Mouse (Mus musculus) brain, embryonic 14.5 days (tissue): Measurements from ENCODE around the gene Zfp74. TPM values are rescaled to one million over a fixed set of nuclear protein-coding genes. Genes with fewer than 3 reads are reported as not detected.
A peak's percentile ranks its signal among the peaks of the same experiment; 100 is the strongest.

Source experiments
- DNase-seq: peaks from one replicate; pipeline ENCODE4 v3.0.0-alpha.2; 2011; ENCODE audit warnings: low read depth
- CTCF ChIP-seq: fragments of 200-500 bp; IDR thresholded peaks from 2 replicates; pipeline ENCODE4 v1.5.1; 2012; ENCODE audit warnings: inconsistent platforms, mild to moderate bottlenecking, moderate library complexity, borderline replicate concordance; ENCODE audit not compliant: insufficient read depth, insufficient read length; ENCODE audit errors: extremely low read depth
- POLR2A ChIP-seq: fragments of 200-500 bp; IDR thresholded peaks from 2 replicates; pipeline ENCODE4 v1.6.1; 2012; ENCODE audit warnings: mild to moderate bottlenecking, inconsistent platforms, borderline replicate concordance; ENCODE audit not compliant: poor library complexity, insufficient read depth, insufficient read length, severe bottlenecking; ENCODE audit errors: extremely low read depth
- polyA plus RNA-seq: library from polyadenylated mRNA; depleted of rRNA; stranded (reverse); fragments of >200 nt; gene quantifications from 2 replicates; pipeline ENCODE4 v1.2.3, GENCODE M21; 2012

Gene Zfp74
- polyA plus RNA-seq, 1 experiment = 14.3 TPM

DNA sequence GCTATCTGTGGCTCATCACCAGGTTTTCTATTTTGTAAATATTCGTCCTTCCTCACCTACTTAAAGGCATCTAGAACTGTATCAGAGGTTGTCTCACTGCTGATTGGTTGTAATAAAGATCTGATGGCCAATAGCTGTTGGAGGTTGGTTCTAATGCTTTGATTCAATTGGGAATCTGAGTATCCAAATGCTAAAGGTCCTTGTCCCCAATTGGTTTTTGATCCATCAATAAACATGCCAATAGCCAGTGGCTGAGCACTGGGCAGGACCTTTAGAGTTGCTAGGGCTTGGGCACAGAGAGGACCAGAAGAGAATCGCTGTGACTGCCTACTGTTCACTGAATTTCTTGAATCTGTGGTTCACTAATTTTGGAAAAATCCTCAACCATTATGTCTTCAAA is 10.2 kb downstream of the Zfp74 start:
- TF ChIP-seq POLR2A (no peak), CTCF (no peak)
- no peak for DNase-seq

GRCm38 (mm10) chr7:29942740-29943139 is 11.1 kb downstream of the Zfp74 start:
- peak; percentile 9 for DNase-seq
- TF ChIP-seq POLR2A (no peak), CTCF (no peak)

GRCm38 (mm10) chr7:29941027-29941426 is 12.9 kb downstream of the Zfp74 start:
- TF ChIP-seq CTCF = no peak
- no peak for TF ChIP-seq POLR2A
- DNase-seq = peak; percentile 26

DNA sequence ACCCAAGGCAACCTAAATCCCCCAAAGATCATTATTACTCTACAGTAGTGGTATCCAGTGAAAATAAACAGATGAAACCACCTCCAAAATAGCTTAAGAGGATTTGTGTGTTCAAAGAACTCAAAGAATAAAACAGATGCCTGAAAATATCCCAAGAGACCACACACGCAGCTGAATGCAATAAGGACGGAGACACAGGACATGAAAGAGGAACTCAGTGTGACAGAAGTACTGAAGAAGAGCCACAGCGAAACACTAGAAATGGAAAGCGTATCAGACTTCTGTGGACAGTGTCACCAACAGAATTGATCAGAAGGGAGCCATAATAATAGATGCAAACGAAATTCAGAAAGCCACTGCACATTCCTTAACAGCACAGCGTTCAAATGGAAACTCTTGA is 15.0 kb downstream of the Zfp74 start:
- no peak for DNase-seq
- no peak for TF ChIP-seq POLR2A
- TF ChIP-seq CTCF = no peak

DNA sequence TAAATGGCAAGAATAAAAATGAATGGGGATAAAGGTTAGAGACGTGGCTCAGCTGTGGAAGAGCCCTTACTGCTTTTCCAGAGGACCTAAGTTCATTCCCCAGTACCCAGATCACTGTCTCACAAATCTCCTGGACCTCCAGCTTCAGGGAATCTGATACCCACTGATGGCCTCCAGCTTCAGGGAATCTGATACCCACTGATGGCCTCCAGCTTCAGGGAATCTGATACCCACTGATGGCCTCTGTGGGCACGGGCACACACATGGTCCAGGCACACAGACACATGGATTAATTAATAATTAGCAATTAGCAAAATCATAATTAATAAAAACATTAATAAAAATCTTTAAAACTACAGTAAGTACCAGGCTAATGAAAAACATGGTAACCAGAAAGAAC is 31.1 kb downstream of the Zfp74 start:
- TF ChIP-seq POLR2A = no peak
- TF ChIP-seq CTCF = no peak
- no peak for DNase-seq

- TF ChIP-seq POLR2A (no peak), CTCF (no peak)
- DNase-seq = no peak
Measured at GRCm38 (mm10) chr7:29921439-29922093, 32.3 kb downstream of the Zfp74 start.

DNA sequence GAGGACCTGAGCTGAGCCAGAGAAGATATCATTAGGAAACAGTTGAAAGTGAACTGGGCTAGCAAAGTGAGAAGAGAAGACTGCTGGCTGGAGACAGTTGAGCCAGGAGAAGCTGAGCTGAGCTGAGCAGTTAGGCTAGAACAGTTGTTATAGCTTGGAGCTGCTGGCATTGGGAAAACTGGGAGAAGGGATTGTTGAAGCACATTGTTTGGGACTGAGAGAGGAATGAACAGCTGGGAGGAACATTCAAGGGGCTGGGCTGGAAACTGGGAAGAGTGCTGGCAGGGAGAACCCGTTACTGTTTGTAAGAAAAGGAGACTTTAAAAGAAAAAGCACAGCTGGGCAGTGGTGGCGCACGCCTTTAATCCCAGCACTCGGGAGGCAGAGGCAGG is 35.8 kb downstream of the Zfp74 start:
- no peak for TF ChIP-seq CTCF
- TF ChIP-seq POLR2A = no peak
- DNase-seq = no peak

GRCm38 (mm10) chr7:29917371-29918061 is 36.4 kb downstream of the Zfp74 start:
- TF ChIP-seq POLR2A (no peak), CTCF (no peak)
- DNase-seq = no peak

GRCm38 (mm10) chr7:29912172-29912571 is 41.7 kb downstream of the Zfp74 start:
- no peak for DNase-seq
- no peak for TF ChIP-seq CTCF

DNA sequence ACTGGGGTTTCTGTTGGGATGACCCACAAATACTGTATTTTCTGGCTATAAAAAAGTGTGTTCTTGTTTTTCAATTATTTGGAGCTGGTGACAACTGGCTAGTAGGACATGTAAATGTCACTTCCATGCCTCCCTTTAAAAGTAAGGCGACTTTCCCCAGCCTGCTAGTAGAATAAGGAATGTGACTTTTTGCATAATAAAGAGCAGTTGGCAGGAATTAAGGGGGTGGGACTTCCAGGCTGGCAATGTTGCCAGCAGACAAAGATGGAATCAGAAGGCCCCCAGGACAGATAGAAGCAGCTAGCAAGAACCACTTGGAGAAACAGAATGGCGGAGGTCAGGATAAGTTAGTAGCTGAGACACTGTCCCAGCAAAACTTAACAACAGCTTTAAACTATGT is 43.6 kb downstream of the Zfp74 start:
- TF ChIP-seq CTCF = no peak
- TF ChIP-seq POLR2A = no peak
- peak; percentile 27 for DNase-seq

GRCm38 (mm10) chr7:29908130-29908950 is 45.5 kb downstream of the Zfp74 start, which contains the start of gene Zfp383:
TSS of gene Zfp383 (plus strand) at chr7:29908223.
- DNase-seq = peak; percentile 97
- TF ChIP-seq CTCF (no peak), POLR2A (peak; percentile 48; the same call in 1 of the 2 replicates)

DNA sequence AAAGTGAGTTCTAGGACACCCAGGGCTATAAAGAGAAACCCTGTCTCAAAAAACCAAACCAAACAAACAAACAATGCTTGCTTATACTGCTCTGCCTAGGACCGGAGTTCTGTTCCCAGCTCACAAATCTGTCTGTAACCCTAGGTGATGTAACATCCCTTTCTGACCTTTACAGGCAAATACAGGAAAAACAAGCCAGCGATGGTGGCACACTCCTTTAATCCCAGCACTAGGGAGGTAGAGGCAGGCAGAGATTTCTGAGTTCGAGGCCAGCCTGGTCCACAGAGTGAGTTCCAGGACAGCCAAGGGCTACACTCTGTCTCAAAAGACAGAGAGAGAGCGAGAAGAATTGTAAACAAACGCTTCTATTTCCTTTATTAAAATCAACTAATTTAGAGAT is 46.7 kb downstream of the Zfp74 start:
- TF ChIP-seq POLR2A = no peak
- TF ChIP-seq CTCF = no peak
- DNase-seq = no peak

DNA sequence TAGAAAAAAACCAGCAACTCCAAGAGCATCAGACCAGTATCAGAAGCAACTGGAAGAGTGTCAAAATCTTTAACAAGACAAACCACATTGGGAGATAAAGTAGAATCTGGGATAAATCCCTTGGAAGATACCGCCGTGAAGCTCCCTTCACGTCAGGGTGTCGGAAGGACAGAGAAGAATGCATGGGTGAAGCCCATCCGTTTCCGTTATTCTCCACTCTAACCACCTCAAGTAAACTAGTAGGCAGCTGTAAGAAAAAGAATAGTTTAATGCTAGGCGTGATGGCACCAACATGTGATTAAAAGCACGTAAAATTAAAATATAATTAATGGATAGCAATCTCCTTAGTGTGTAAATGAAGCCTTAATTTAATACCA is 47.2 kb downstream of the Zfp74 start:
- no peak for DNase-seq
- TF ChIP-seq POLR2A = no peak
